Mouse (Mus musculus) lung, postnatal 10 days (tissue): ENCODE data around the gene Zfp385a.

Experiments
- DNase-seq: peaks from one replicate; pipeline ENCODE4 v3.0.0; 2021

Zfp385a gene

GRCm38 (mm10) chr15:103362950-103363349 is 23.1 kb upstream of the Zfp385a start:
- DNase-seq = no peak

- DNase-seq = no peak
These were observed 22.4 kb upstream of the Zfp385a start for GRCm38 (mm10) chr15:103362333-103362732.

GRCm38 (mm10) chr15:103361269-103361668 is 21.4 kb upstream of the Zfp385a start:
- no peak for DNase-seq

GRCm38 (mm10) chr15:103359869-103360602 is 20.1 kb upstream of the Zfp385a start:
- DNase-seq = no peak

- DNase-seq = no peak
These were observed 19.2 kb upstream of the Zfp385a start for GRCm38 (mm10) chr15:103359122-103359510.

- no peak for DNase-seq
These were observed 18.6 kb upstream of the Zfp385a start for GRCm38 (mm10) chr15:103358278-103359121.

- no peak for DNase-seq
These were observed 17.9 kb upstream of the Zfp385a start for GRCm38 (mm10) chr15:103357817-103358216.

- no peak for DNase-seq
These were observed 16.2 kb upstream of the Zfp385a start for GRCm38 (mm10) chr15:103356130-103356529.

GRCm38 (mm10) chr15:103355420-103355819 is 15.5 kb upstream of the Zfp385a start:
- DNase-seq = no peak

GRCm38 (mm10) chr15:103354690-103355089 is 14.8 kb upstream of the Zfp385a start:
- DNase-seq = no peak

- no peak for DNase-seq
These were observed 13.8 kb upstream of the Zfp385a start for GRCm38 (mm10) chr15:103353511-103354256.

- peak; percentile 67 for DNase-seq
These were observed 13.0 kb upstream of the Zfp385a start for GRCm38 (mm10) chr15:103352856-103353255.

- DNase-seq = peak; percentile 84
These were observed 7.4 kb upstream of the Zfp385a start for GRCm38 (mm10) chr15:103347275-103347684.

GRCm38 (mm10) chr15:103345789-103346188 is 5.9 kb upstream of the Zfp385a start:
- DNase-seq = no peak

- no peak for DNase-seq
These were observed 3.7 kb upstream of the Zfp385a start for GRCm38 (mm10) chr15:103343556-103343955.

- DNase-seq = no peak
These were observed 3.1 kb upstream of the Zfp385a start for GRCm38 (mm10) chr15:103343008-103343407.

- DNase-seq = peak; percentile 86
These were observed 2.5 kb upstream of the Zfp385a start for GRCm38 (mm10) chr15:103342415-103342814.

- no peak for DNase-seq
These were observed 1.7 kb upstream of the Zfp385a start for GRCm38 (mm10) chr15:103341547-103341946.

- no peak for DNase-seq
These were observed 893 bp upstream of the Zfp385a start for GRCm38 (mm10) chr15:103340786-103341185.

GRCm38 (mm10) chr15:103339166-103339960 is 530 bp downstream of the Zfp385a start:
- no peak for DNase-seq

- no peak for DNase-seq
These were observed 1.1 kb downstream of the Zfp385a start for GRCm38 (mm10) chr15:103338829-103339165.

- DNase-seq = no peak
These were observed 2.8 kb downstream of the Zfp385a start for GRCm38 (mm10) chr15:103336996-103337667.
